Mouse (Mus musculus) spleen, adult 2 months (tissue): Measurements from ENCODE around the gene Gdf11. TPM values are rescaled to one million over a fixed set of nuclear protein-coding genes. Genes with fewer than 3 reads are reported as not detected.

ENCODE experiments used
- DNase-seq, 2 experiments: peaks; one replicate each; pipeline versions ENCODE4 v3.0.0 to v3.0.0-alpha.2; 2012 to 2021; ENCODE audit warnings: low spot score in 2 of 2, low read depth in 1 of 2
- H3K27ac ChIP-seq: fragments of 200-500 bp; 2 replicates; pipeline ENCODE4 v1.5.1; 2012; ENCODE audit warnings: low read length, inconsistent platforms; ENCODE audit not compliant: insufficient read depth
- H3K27me3 ChIP-seq: fragments of 200-500 bp; 2 replicates; pipeline ENCODE4 v1.6.1; 2012; ENCODE audit warnings: mild to moderate bottlenecking, moderate library complexity, low read length, inconsistent platforms; ENCODE audit not compliant: control insufficient read depth, insufficient read depth
- H3K36me3 ChIP-seq: fragments of 200-500 bp; 2 replicates; pipeline ENCODE4 v1.6.1; 2012; ENCODE audit warnings: mild to moderate bottlenecking, low read length, inconsistent platforms; ENCODE audit not compliant: control insufficient read depth, insufficient read depth
- H3K4me1 ChIP-seq: fragments of 200-500 bp; 2 replicates; pipeline ENCODE4 v1.6.1; 2011; ENCODE audit warnings: inconsistent platforms; ENCODE audit not compliant: control insufficient read depth, insufficient read depth, insufficient read length
- H3K4me3 ChIP-seq: fragments of 200-500 bp; 2 replicates; pipeline ENCODE4 v1.5.1; 2011; ENCODE audit warnings: mild to moderate bottlenecking, inconsistent platforms; ENCODE audit not compliant: insufficient read depth, insufficient read length; ENCODE audit errors: extremely low read depth
- CTCF ChIP-seq: fragments of 200-500 bp; IDR thresholded peaks from 2 replicates; pipeline ENCODE4 v1.5.1; 2011; ENCODE audit warnings: mild to moderate bottlenecking, inconsistent platforms; ENCODE audit not compliant: insufficient read depth, insufficient read length, insufficient replicate concordance; ENCODE audit errors: extremely low read depth
- POLR2A ChIP-seq: fragments of 200-500 bp; IDR thresholded peaks from 2 replicates; pipeline ENCODE4 v1.6.1; 2011; ENCODE audit warnings: low read depth, low read length, inconsistent platforms
- WGBS: fragments of 180-500 bp; shearing (Covaris S2); methylation state at CpG from one replicate; pipeline ENCODE4 v1.1.7; 2018; 5-methylcytosine and 5-hydroxymethylcytosine counted together
- polyA plus RNA-seq: library from polyadenylated mRNA; depleted of rRNA; stranded (reverse); fragments of >200 nt; gene quantifications from 2 replicates; pipeline ENCODE4 v1.2.3, GENCODE M21; 2012

Gdf11 gene
- polyA plus RNA-seq, 1 experiment: 6.0 TPM

- peak in 1 of 2 experiments; percentile 7 for DNase-seq
- 8% methylated on average over 6 of the region's 7 CpGs for WGBS
- peak overlapping the region; percentile 34; the same call in 1 of the 2 replicates for H3K4me3 ChIP-seq
- TF ChIP-seq POLR2A (no peak), CTCF (no peak)
- no peak overlapping the region for H3K27ac ChIP-seq
- H3K27me3 ChIP-seq: peaks cover 4% of the 10 kb centered on the region
- peaks cover 4% of the 10 kb centered on the region; the same call in 1 of the 2 replicates for H3K36me3 ChIP-seq
- peaks cover 14% of the 10 kb centered on the region; the same call in 1 of the 2 replicates for H3K4me1 ChIP-seq
Observed at GRCm38 (mm10) chr10:128888941-128889827, 2.3 kb downstream of the Gdf11 start.

- 98% methylated on average over 5 of the region's 5 CpGs for WGBS
- no peak for TF ChIP-seq POLR2A
- TF ChIP-seq CTCF: no peak
- Histone ChIP-seq H3K4me1 (peaks cover 2% of the 10 kb centered on the region; the same call in 1 of the 2 replicates), H3K36me3 (peaks cover 8% of the 10 kb centered on the region; the same call in 1 of the 2 replicates), H3K4me3 (no peak overlapping the region), H3K27ac (no peak overlapping the region), H3K27me3 (no peaks in the 10 kb centered on the region)
- DNase-seq: no peak
Observed at GRCm38 (mm10) chr10:128882067-128882466, 9.5 kb downstream of the Gdf11 start.

- Histone ChIP-seq H3K27me3 (no peaks in the 10 kb centered on the region), H3K27ac (no peak overlapping the region), H3K4me1 (no peaks in the 10 kb centered on the region), H3K36me3 (peaks cover 9% of the 10 kb centered on the region), H3K4me3 (no peak overlapping the region)
- TF ChIP-seq POLR2A (no peak), CTCF (no peak)
- no peak for DNase-seq
- 90% methylated on average over 2 of the region's 2 CpGs for WGBS
Observed at GRCm38 (mm10) chr10:128878811-128879210, 12.7 kb downstream of the Gdf11 start.

- no peaks in the 10 kb centered on the region for H3K4me1 ChIP-seq
- no peak overlapping the region for H3K4me3 ChIP-seq
- no peak for DNase-seq
- peaks cover 9% of the 10 kb centered on the region for H3K36me3 ChIP-seq
- no peaks in the 10 kb centered on the region for H3K27me3 ChIP-seq
- no peak overlapping the region for H3K27ac ChIP-seq
- no peak for TF ChIP-seq POLR2A
- no peak for TF ChIP-seq CTCF
Observed at GRCm38 (mm10) chr10:128878291-128878690, 13.2 kb downstream of the Gdf11 start.

GRCm38 (mm10) chr10:128870341-128870740 lies 21.2 kb downstream of the Gdf11 start:
- Histone ChIP-seq H3K4me1 (no peaks in the 10 kb centered on the region; the same call in 1 of the 2 replicates), H3K36me3 (peaks cover 15% of the 10 kb centered on the region), H3K27ac (no peak overlapping the region), H3K27me3 (no peaks in the 10 kb centered on the region), H3K4me3 (no peak overlapping the region)
- WGBS: 85% methylated on average over 3 of the region's 3 CpGs
- no peak for DNase-seq
- TF ChIP-seq POLR2A (no peak), CTCF (no peak)

GRCm38 (mm10) chr10:128866518-128866917 lies 25.0 kb downstream of the Gdf11 start:
- peaks cover 4% of the 10 kb centered on the region for H3K4me1 ChIP-seq
- DNase-seq: no peak
- no peak overlapping the region for H3K4me3 ChIP-seq
- TF ChIP-seq POLR2A (no peak), CTCF (no peak)
- H3K27me3 ChIP-seq: no peaks in the 10 kb centered on the region
- peaks cover 5% of the 10 kb centered on the region; the same call in 1 of the 2 replicates for H3K36me3 ChIP-seq
- WGBS: 81% methylated on average over 1 of the region's 1 CpGs
- H3K27ac ChIP-seq: no peak overlapping the region

GRCm38 (mm10) chr10:128866042-128866441 lies 25.5 kb downstream of the Gdf11 start:
- DNase-seq: no peak
- no peak overlapping the region for H3K4me3 ChIP-seq
- WGBS: 89% methylated on average over 3 of the region's 3 CpGs
- no peak overlapping the region for H3K27ac ChIP-seq
- peaks cover 4% of the 10 kb centered on the region for H3K4me1 ChIP-seq
- no peaks in the 10 kb centered on the region for H3K27me3 ChIP-seq
- TF ChIP-seq POLR2A (no peak), CTCF (no peak)
- peaks cover 5% of the 10 kb centered on the region; the same call in 1 of the 2 replicates for H3K36me3 ChIP-seq
